36 mouse cellular contexts compared by ENCODE assay signal in genomic region chr14:51142119-51142518, GRCm38 (mm10). TPM values are rescaled to one million over a fixed set of nuclear protein-coding genes. Genes with fewer than 3 reads are reported as not detected.
A peak's percentile ranks its signal among the peaks of the same experiment; 100 is the strongest.
DNase-seq lines count a peak whose midpoint lies in the region; ATAC-seq lines count a peak whose summit lies in the region.
"Had no signal": no experiment of that assay in that cellular context is flagged by ENCODE, and none has a peak within 500 bp of the region (broad histone marks: within the 10 kb centered on the region; RNA-seq: fewer than 3 reads in every experiment).

No protein-coding gene starts in this region.

- no peak overlapping the region for H3K9ac ChIP-seq in intestine, embryonic 16.5 days (ENCODE audit: low read depth, low read length)
- no peak overlapping the region for H3K9ac ChIP-seq in intestine, embryonic 15.5 days
- H3K9ac ChIP-seq in liver, embryonic 13.5 days, result peak overlapping the region; percentile 56; the same call in 1 of the 2 replicates
- no peak overlapping the region for H3K9ac ChIP-seq in liver, embryonic 16.5 days (ENCODE audit: low read depth, low read length)
- H3K9ac ChIP-seq: embryonic facial prominence, embryonic 12.5 days; embryonic facial prominence, embryonic 15.5 days; forebrain, embryonic 13.5 days; heart, embryonic 13.5 days; hindbrain, embryonic 14.5 days had no signal

- H3K9me3 ChIP-seq in intestine, embryonic 16.5 days (ENCODE audit: control insufficient read depth, low read length), result no peaks in the 10 kb centered on the region
- no peaks in the 10 kb centered on the region for H3K9me3 ChIP-seq in intestine, embryonic 15.5 days
- no peaks in the 10 kb centered on the region for H3K9me3 ChIP-seq in liver, embryonic 13.5 days (replicated peaks)
- no peaks in the 10 kb centered on the region for H3K9me3 ChIP-seq in liver, embryonic 16.5 days (replicated peaks; ENCODE audit: control insufficient read depth, low read length)
- H3K9me3 ChIP-seq: embryonic facial prominence, embryonic 12.5 days; embryonic facial prominence, embryonic 15.5 days; forebrain, embryonic 10.5 days; forebrain, embryonic 13.5 days; G1E; heart, embryonic 10.5 days; heart, embryonic 13.5 days had no signal

- peak; percentile 38; the same call in 1 of the 2 replicates for ATAC-seq in intestine, embryonic 16.5 days
- ATAC-seq in intestine, embryonic 15.5 days, result no peak
- ATAC-seq in liver, embryonic 13.5 days (ENCODE audit: low read depth), result peak; percentile 44
- ATAC-seq in liver, embryonic 16.5 days (ENCODE audit: low read depth), result peak; percentile 33; the same call in 1 of the 2 replicates
- ATAC-seq in monocyte, adult 5-6 weeks (replicated peaks; ENCODE audit: insufficient number of reproducible peaks, low FRiP score, low TSS enrichment, poor library complexity, severe bottlenecking), result no peak
- ATAC-seq: forebrain, embryonic 13.5 days; forebrain, embryonic 16.5 days; hindbrain, postnatal 0 days; Patski had no signal

- H3K4me2 ChIP-seq in intestine, embryonic 16.5 days (ENCODE audit: low read depth, low read length), result no peak overlapping the region
- H3K4me2 ChIP-seq in intestine, embryonic 15.5 days (replicated peaks), result no peak overlapping the region
- H3K4me2 ChIP-seq in liver, embryonic 13.5 days, result peak overlapping the region; percentile 30
- peak overlapping the region; percentile 10; the same call in 1 of the 2 replicates for H3K4me2 ChIP-seq in liver, embryonic 16.5 days (ENCODE audit: low read depth, low read length)
- H3K4me2 ChIP-seq: embryonic facial prominence, embryonic 12.5 days; embryonic facial prominence, embryonic 15.5 days; forebrain, embryonic 13.5 days; heart, embryonic 13.5 days; hindbrain, embryonic 14.5 days had no signal

- WGBS in intestine, embryonic 16.5 days, result 86% methylated on average over 4 of the region's 4 CpGs
- WGBS in intestine, embryonic 15.5 days, result 86% methylated on average over 4 of the region's 4 CpGs
- WGBS in liver, embryonic 13.5 days (ENCODE audit: insufficient replicate concordance), result 67% methylated on average over 4 of the region's 4 CpGs
- WGBS in liver, embryonic 16.5 days (ENCODE audit: insufficient replicate concordance), result 58% methylated on average over 4 of the region's 4 CpGs

- H3K4me3 ChIP-seq in intestine, embryonic 16.5 days (ENCODE audit: low read length), result no peak overlapping the region
- H3K4me3 ChIP-seq in intestine, embryonic 15.5 days (replicated peaks), result no peak overlapping the region
- no peak overlapping the region for H3K4me3 ChIP-seq in liver, embryonic 13.5 days (replicated peaks)
- H3K4me3 ChIP-seq in liver, embryonic 16.5 days (ENCODE audit: low read depth, low read length), result no peak overlapping the region
- H3K4me3 ChIP-seq: embryonic facial prominence, embryonic 12.5 days; embryonic facial prominence, embryonic 15.5 days; forebrain, embryonic 10.5 days; forebrain, embryonic 13.5 days; heart, adult 2 months; heart, embryonic 10.5 days; heart, embryonic 13.5 days had no signal

- H3K27me3 ChIP-seq in intestine, embryonic 16.5 days (replicated peaks; ENCODE audit: control insufficient read depth, insufficient read depth, low read length), result no peaks in the 10 kb centered on the region
- H3K27me3 ChIP-seq in intestine, embryonic 15.5 days (replicated peaks), result no peaks in the 10 kb centered on the region
- no peaks in the 10 kb centered on the region for H3K27me3 ChIP-seq in liver, embryonic 13.5 days
- no peaks in the 10 kb centered on the region for H3K27me3 ChIP-seq in liver, embryonic 16.5 days (ENCODE audit: control insufficient read depth, insufficient read depth, low read depth, low read length)
- H3K27me3 ChIP-seq: CH12.LX; embryonic facial prominence, embryonic 12.5 days; embryonic facial prominence, embryonic 15.5 days; forebrain, embryonic 13.5 days; heart, embryonic 13.5 days; Patski had no signal

- H3K4me1 ChIP-seq in intestine, embryonic 16.5 days (ENCODE audit: control insufficient read depth, insufficient read depth, low read length), result peaks cover 8% of the 10 kb centered on the region; the same call in 1 of the 2 replicates
- H3K4me1 ChIP-seq in intestine, embryonic 15.5 days (replicated peaks), result no peaks in the 10 kb centered on the region
- peaks cover 72% of the 10 kb centered on the region for H3K4me1 ChIP-seq in liver, embryonic 13.5 days (replicated peaks)
- H3K4me1 ChIP-seq in liver, embryonic 16.5 days (ENCODE audit: control insufficient read depth, low read depth, low read length), result peaks cover 55% of the 10 kb centered on the region
- H3K4me1 ChIP-seq: embryonic facial prominence, embryonic 12.5 days; embryonic facial prominence, embryonic 15.5 days; forebrain, embryonic 13.5 days; heart, embryonic 10.5 days had no signal

- no peak for DNase-seq in liver, embryonic 13.5 days
- no peak for DNase-seq in adrenal gland, postnatal 36 days
- DNase-seq in cerebellum, adult 9-10 months, result no peak
- DNase-seq: adrenal gland, postnatal 10 days; B cell, adult 2 months; cerebellum, adult 11 months; cerebellum, adult 2 months; cerebellum, postnatal 25 days; gastrocnemius, postnatal 10 days; gastrocnemius, postnatal 36 days; heart, adult 2 months; heart, postnatal 14 days; heart, postnatal 4 days had no signal

- H3K36me3 ChIP-seq in intestine, embryonic 16.5 days (ENCODE audit: control insufficient read depth, insufficient read depth, low read length), result no peaks in the 10 kb centered on the region
- H3K36me3 ChIP-seq in intestine, embryonic 15.5 days, result no peaks in the 10 kb centered on the region
- H3K36me3 ChIP-seq in liver, embryonic 13.5 days, result no peaks in the 10 kb centered on the region
- no peaks in the 10 kb centered on the region for H3K36me3 ChIP-seq in liver, embryonic 16.5 days (ENCODE audit: control insufficient read depth, insufficient read depth)
- H3K36me3 ChIP-seq: embryonic facial prominence, embryonic 12.5 days; embryonic facial prominence, embryonic 15.5 days; forebrain, embryonic 10.5 days; G1E; heart, embryonic 10.5 days; heart, embryonic 13.5 days had no signal

- H3K27ac ChIP-seq in intestine, embryonic 16.5 days (ENCODE audit: low read length), result no peak overlapping the region
- H3K27ac ChIP-seq in intestine, embryonic 15.5 days, result no peak overlapping the region
- peak overlapping the region; percentile 91 for H3K27ac ChIP-seq in liver, embryonic 13.5 days
- H3K27ac ChIP-seq in liver, embryonic 16.5 days (ENCODE audit: low read length), result peak overlapping the region; percentile 91
- H3K27ac ChIP-seq: embryonic facial prominence, embryonic 12.5 days; embryonic facial prominence, embryonic 15.5 days; forebrain, embryonic 10.5 days; forebrain, embryonic 13.5 days; heart, embryonic 10.5 days; heart, embryonic 13.5 days; hindbrain, embryonic 14.5 days; hindbrain, postnatal 0 days had no signal

RNA-seq across cellular contexts. Expression of gene Rnase1, which starts 4.5 kb away (rescaled TPM):
- polyA plus RNA-seq in intestine, embryonic 16.5 days (2015; fragmentation: Nextera tagmentation; extraction: Ambion mirVana), result 107 and 192 TPM in 2 replicates
- 27.9 and 88.1 TPM in 2 replicates for polyA plus RNA-seq in intestine, embryonic 15.5 days (2015; fragmentation: Nextera tagmentation; extraction: Ambion mirVana)
- polyA plus RNA-seq in liver, embryonic 13.5 days (2015; fragmentation: Nextera tagmentation; extraction: Ambion mirVana), result 0.12 TPM in 1 of 2 replicates, not detected in the other
- polyA plus RNA-seq in liver, embryonic 16.5 days (2015; fragmentation: Nextera tagmentation; extraction: Ambion mirVana), result 0.27 and 2.1 TPM in 2 replicates
- not detected for total RNA-seq in adrenal gland, postnatal 36 days (2021)
- not detected in 3 replicates for total RNA-seq in monocyte, adult 5-6 weeks (2017)
- total RNA-seq: adrenal gland, adult 18-20 months; adrenal gland, postnatal 10 days; common myeloid progenitor, adult 5-6 weeks; gastrocnemius, postnatal 10 days; gastrocnemius, postnatal 36 days; granulocyte monocyte progenitor cell, adult 5-6 weeks; heart, postnatal 14 days had no signal
- polyA plus RNA-seq: embryonic facial prominence, embryonic 12.5 days; forebrain, embryonic 10.5 days; forebrain, embryonic 13.5 days; forebrain, embryonic 16.5 days; G1E; heart, embryonic 10.5 days; hindbrain, embryonic 11.5 days; Patski had no signal

RNA-seq across cellular contexts. Expression of gene Rnase6, which starts 18.4 kb away (rescaled TPM):
- 1.5 and 1.6 TPM in 2 replicates for polyA plus RNA-seq in intestine, embryonic 16.5 days (2015; fragmentation: Nextera tagmentation; extraction: Ambion mirVana)
- polyA plus RNA-seq in intestine, embryonic 15.5 days (2015; fragmentation: Nextera tagmentation; extraction: Ambion mirVana), result 1.3 and 2.0 TPM in 2 replicates
- polyA plus RNA-seq in liver, embryonic 13.5 days (2015; fragmentation: Nextera tagmentation; extraction: Ambion mirVana), result 2.6 and 2.7 TPM in 2 replicates
- 2.7 and 3.2 TPM in 2 replicates for polyA plus RNA-seq in liver, embryonic 16.5 days (2015; fragmentation: Nextera tagmentation; extraction: Ambion mirVana)
- total RNA-seq in adrenal gland, postnatal 36 days (2021), result 1 to 10 TPM in 1 of 2 experiments, under 1 TPM in 1; 0.46 to 1.4 TPM
- 198 to 426 TPM (median 345 TPM) in 3 replicates for total RNA-seq in monocyte, adult 5-6 weeks (2017)
- polyA plus RNA-seq: forebrain, embryonic 13.5 days; hindbrain, embryonic 11.5 days; Patski had no signal

RNA-seq across cellular contexts. Expression of gene Rnase2b, which starts 19.9 kb away (rescaled TPM):
- polyA plus RNA-seq in intestine, embryonic 16.5 days (2015; fragmentation: Nextera tagmentation; extraction: Ambion mirVana), result not detected in 2 replicates
- polyA plus RNA-seq in intestine, embryonic 15.5 days (2015; fragmentation: Nextera tagmentation; extraction: Ambion mirVana), result not detected in 2 replicates
- polyA plus RNA-seq in liver, embryonic 13.5 days (2015; fragmentation: Nextera tagmentation; extraction: Ambion mirVana), result not detected in 2 replicates
- polyA plus RNA-seq in liver, embryonic 16.5 days (2015; fragmentation: Nextera tagmentation; extraction: Ambion mirVana), result not detected in 2 replicates
- not detected for total RNA-seq in adrenal gland, postnatal 36 days (2021)
- total RNA-seq in monocyte, adult 5-6 weeks (2017), result not detected in 3 replicates
- total RNA-seq: adrenal gland, adult 18-20 months; adrenal gland, postnatal 10 days; adrenal gland, postnatal 4 days; common myeloid progenitor, adult 5-6 weeks; G1E; gastrocnemius, adult 18-20 months; gastrocnemius, postnatal 10 days; gastrocnemius, postnatal 36 days; granulocyte monocyte progenitor cell, adult 5-6 weeks; heart, adult 2 months; heart, postnatal 14 days; heart, postnatal 4 days; hindbrain, postnatal 0 days had no signal
- polyA plus RNA-seq: cerebellum, adult 2 months; embryonic facial prominence, embryonic 12.5 days; embryonic facial prominence, embryonic 15.5 days; forebrain, embryonic 10.5 days; forebrain, embryonic 13.5 days; forebrain, embryonic 16.5 days; G1E; heart, adult 2 months; heart, embryonic 10.5 days; heart, embryonic 13.5 days; heart, embryonic 16.5 days; hindbrain, embryonic 11.5 days; hindbrain, embryonic 14.5 days; hindbrain, postnatal 0 days; Patski had no signal

RNA-seq across cellular contexts. Expression of gene Eddm3b, which starts 27.9 kb away (rescaled TPM):
- not detected in 2 replicates for polyA plus RNA-seq in intestine, embryonic 16.5 days (2015; fragmentation: Nextera tagmentation; extraction: Ambion mirVana)
- not detected in 2 replicates for polyA plus RNA-seq in intestine, embryonic 15.5 days (2015; fragmentation: Nextera tagmentation; extraction: Ambion mirVana)
- polyA plus RNA-seq in liver, embryonic 13.5 days (2015; fragmentation: Nextera tagmentation; extraction: Ambion mirVana), result not detected in 2 replicates
- polyA plus RNA-seq in liver, embryonic 16.5 days (2015; fragmentation: Nextera tagmentation; extraction: Ambion mirVana), result not detected in 2 replicates
- total RNA-seq in adrenal gland, postnatal 36 days (2021), result not detected
- total RNA-seq in monocyte, adult 5-6 weeks (2017), result not detected in 3 replicates
- total RNA-seq: adrenal gland, adult 18-20 months; adrenal gland, postnatal 10 days; CH12.LX; common myeloid progenitor, adult 5-6 weeks; gastrocnemius, adult 18-20 months; gastrocnemius, postnatal 10 days; gastrocnemius, postnatal 36 days; granulocyte monocyte progenitor cell, adult 5-6 weeks; heart, adult 2 months; heart, postnatal 14 days; heart, postnatal 4 days; hindbrain, postnatal 0 days had no signal
- polyA plus RNA-seq: cerebellum, adult 2 months; embryonic facial prominence, embryonic 12.5 days; embryonic facial prominence, embryonic 15.5 days; forebrain, embryonic 10.5 days; forebrain, embryonic 13.5 days; forebrain, embryonic 16.5 days; G1E; heart, adult 2 months; heart, embryonic 13.5 days; heart, embryonic 16.5 days; hindbrain, embryonic 14.5 days; hindbrain, postnatal 0 days; Patski had no signal

RNA-seq across cellular contexts. Expression of gene Ang, which starts 51.2 kb away (rescaled TPM):
- 76.1 and 85.7 TPM in 2 replicates for polyA plus RNA-seq in intestine, embryonic 16.5 days (2015; fragmentation: Nextera tagmentation; extraction: Ambion mirVana)
- polyA plus RNA-seq in intestine, embryonic 15.5 days (2015; fragmentation: Nextera tagmentation; extraction: Ambion mirVana), result 51.6 and 73.0 TPM in 2 replicates
- polyA plus RNA-seq in liver, embryonic 13.5 days (2015; fragmentation: Nextera tagmentation; extraction: Ambion mirVana), result 3.7 and 4.6 TPM in 2 replicates
- polyA plus RNA-seq in liver, embryonic 16.5 days (2015; fragmentation: Nextera tagmentation; extraction: Ambion mirVana), result 6.7 and 8.4 TPM in 2 replicates
- 1 to 10 TPM; 5.5 to 5.8 TPM for total RNA-seq in adrenal gland, postnatal 36 days (2021)
- total RNA-seq in monocyte, adult 5-6 weeks (2017), result 0.75 to 1.2 TPM in 2 of 3 replicates, not detected in the other
- polyA plus RNA-seq: G1E had no signal

Comparison
In these comparisons a context has a peak if more than half of its experiments do, and no peak if none do; other contexts are left out.
1. ATAC-seq: peak in intestine, embryonic 16.5 days (single experiment), liver, embryonic 13.5 days (single experiment) and liver, embryonic 16.5 days (single experiment); none in intestine, embryonic 15.5 days (single experiment) and monocyte, adult 5-6 weeks (single experiment).
2. H3K27ac ChIP-seq: peak in liver, embryonic 13.5 days (single experiment) and liver, embryonic 16.5 days (single experiment); none in intestine, embryonic 16.5 days (single experiment) and intestine, embryonic 15.5 days (single experiment).
3. H3K4me2 ChIP-seq: peak in liver, embryonic 13.5 days (single experiment) and liver, embryonic 16.5 days (single experiment); none in intestine, embryonic 16.5 days (single experiment) and intestine, embryonic 15.5 days (single experiment).